ENCODE assay signal across 8 mouse cellular contexts in the genomic region with DNA sequence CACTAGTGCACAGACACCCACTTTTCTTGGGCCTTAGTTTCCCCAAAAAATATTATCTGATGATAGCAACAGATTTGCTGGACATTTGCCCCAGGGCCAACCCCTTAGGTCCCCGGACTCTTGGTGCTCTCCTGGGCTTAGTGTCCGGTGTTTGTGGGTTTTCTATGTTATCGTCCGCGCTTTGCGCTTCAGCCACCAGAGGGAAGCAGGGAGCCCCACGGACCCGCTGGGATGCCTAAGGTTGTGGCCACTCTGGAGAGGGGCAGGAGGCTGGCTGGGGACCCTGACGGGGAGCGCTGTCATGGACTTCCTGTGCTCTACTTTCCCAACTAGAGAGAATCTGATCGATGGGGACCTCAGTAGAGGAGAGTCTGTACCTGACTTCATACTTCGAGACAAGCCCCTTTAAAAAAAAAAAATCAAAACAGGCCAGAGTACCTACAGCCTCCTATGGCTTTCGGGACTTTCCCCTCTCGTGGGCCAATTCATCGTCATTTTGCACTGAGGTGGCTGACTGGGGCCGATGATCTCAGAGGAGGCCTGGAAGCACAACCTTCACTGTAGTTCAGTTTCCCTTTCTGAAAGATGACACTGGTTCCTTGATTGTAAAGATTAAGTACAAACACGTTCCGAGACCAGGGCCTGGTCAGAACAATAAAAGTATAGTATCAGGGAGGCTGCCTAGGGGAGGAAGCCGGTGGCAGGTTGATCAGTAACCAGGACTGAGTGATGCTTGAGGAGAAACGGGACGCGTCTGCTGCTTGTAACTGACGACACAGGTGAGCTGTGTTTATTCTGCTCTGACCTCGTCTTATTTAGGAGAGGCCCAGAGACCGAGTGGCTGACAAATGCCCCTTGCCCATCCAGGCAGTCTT. TPM values are rescaled to one million over a fixed set of nuclear protein-coding genes. Genes with fewer than 3 reads are reported as not detected.
DNase-seq lines count a peak whose midpoint lies in the region; ATAC-seq and TF ChIP-seq lines count a peak whose summit lies in the region.

No protein-coding gene starts in this region.

- H3K36me3 ChIP-seq in C2C12 (ENCODE audit: control insufficient read depth, insufficient read depth) (peaks cover 14% of the 10 kb centered on the region), myocyte (ENCODE audit: control insufficient read depth, insufficient read depth) (no peaks in the 10 kb centered on the region)
- peaks cover 16% of the 10 kb centered on the region for H3K36me3 ChIP-seq in heart, embryonic 14.5 days (ENCODE audit: control insufficient read depth, insufficient read depth, low read length)
- H3K36me3 ChIP-seq in liver, embryonic 11.5 days (ENCODE audit: control insufficient read depth, insufficient read depth, low read length), result peaks cover 7% of the 10 kb centered on the region; the same call in 1 of the 2 replicates

- no peaks in the 10 kb centered on the region for H3K79me2 ChIP-seq in C2C12 (ENCODE audit: control insufficient read depth, insufficient read depth)
- H3K79me2 ChIP-seq in myocyte (ENCODE audit: control insufficient read depth, insufficient read depth), result no peaks in the 10 kb centered on the region

- H3K4me1 ChIP-seq in heart, embryonic 14.5 days (ENCODE audit: control insufficient read depth in 2 of 2, insufficient read depth in 2 of 2, low read length in 2 of 2), result peaks cover 34 to 50% of the 10 kb centered on the region in 2 experiments
- peaks cover 28% of the 10 kb centered on the region for H3K4me1 ChIP-seq in liver, embryonic 11.5 days (replicated peaks; ENCODE audit: control insufficient read depth, insufficient read depth, low read length)

- TF ChIP-seq CTCF in C2C12 (IDR thresholded peaks at IDR 0.05; ENCODE audit: control insufficient read depth, insufficient read depth, insufficient read length), result peak; percentile 59

- 38% methylated on average over 25 of the region's 25 CpGs for WGBS in heart, embryonic 14.5 days
- WGBS in liver, embryonic 11.5 days, result 29% methylated on average over 25 of the region's 25 CpGs

- H3K4me3 ChIP-seq in C2C12 (ENCODE audit: insufficient read depth, poor library complexity, severe bottlenecking) (peak overlapping the region; percentile 31), myocyte (peak overlapping the region; percentile 29)
- peak overlapping the region; percentile 61 to 62 for H3K4me3 ChIP-seq in heart, embryonic 14.5 days (ENCODE audit: control insufficient read depth in 1 of 2, insufficient read depth in 1 of 2, low read depth in 1 of 2, low read length in 2 of 2)
- peak overlapping the region; percentile 58 for H3K4me3 ChIP-seq in liver, embryonic 11.5 days (ENCODE audit: low read depth, low read length)

- H3ac ChIP-seq in C2C12 (ENCODE audit: control insufficient read depth, insufficient read length, low read depth), result no peak overlapping the region
- H3ac ChIP-seq in myocyte (ENCODE audit: control insufficient read depth, insufficient read length), result no peak overlapping the region

- ATAC-seq in erythroid progenitor cell, adult 5-6 weeks (replicated peaks; ENCODE audit: low FRiP score, poor library complexity, severe bottlenecking), result peak; percentile 83
- peak; percentile 37; the same call in 1 of the 2 replicates for ATAC-seq in heart, embryonic 14.5 days (ENCODE audit: insufficient number of reproducible peaks, insufficient read depth, low FRiP score, low read depth)
- ATAC-seq in liver, embryonic 11.5 days (replicated peaks; ENCODE audit: low FRiP score), result peak; percentile 78

- no peaks in the 10 kb centered on the region for H3K9me3 ChIP-seq in heart, embryonic 14.5 days (ENCODE audit: control insufficient read depth, low read length)
- H3K9me3 ChIP-seq in liver, embryonic 11.5 days (ENCODE audit: control insufficient read depth, low read length), result no peaks in the 10 kb centered on the region

- TF ChIP-seq POLR2A in myocyte (IDR thresholded peaks at IDR 0.05; ENCODE audit: insufficient read length, low read depth), result no peak

- peak overlapping the region; percentile 80 for H3K9ac ChIP-seq in heart, embryonic 14.5 days (ENCODE audit: low read length)
- peak overlapping the region; percentile 38 for H3K9ac ChIP-seq in liver, embryonic 11.5 days (ENCODE audit: low read depth, low read length)

- H3K27ac ChIP-seq in heart, embryonic 14.5 days (replicated peaks in 1 of 2; ENCODE audit: control insufficient read depth in 1 of 2, insufficient read depth in 1 of 2, low read depth in 2 of 2, low read length in 2 of 2), result peak overlapping the region; percentile 20 to 83
- peak overlapping the region; percentile 19; the same call in 1 of the 2 replicates for H3K27ac ChIP-seq in liver, embryonic 11.5 days (ENCODE audit: low read depth, low read length)

- peak overlapping the region; percentile 99 for H3K4me2 ChIP-seq in heart, embryonic 14.5 days (ENCODE audit: low read length)
- peak overlapping the region; percentile 95 for H3K4me2 ChIP-seq in liver, embryonic 11.5 days
- peak overlapping the region; percentile 100 for H3K4me2 ChIP-seq in myocyte (ENCODE audit: low read depth)

- no peaks in the 10 kb centered on the region for H3K27me3 ChIP-seq in C2C12 (ENCODE audit: control insufficient read depth, insufficient read depth, insufficient read length)
- H3K27me3 ChIP-seq in heart, embryonic 14.5 days (ENCODE audit: control insufficient read depth, insufficient read depth, low read length), result no peaks in the 10 kb centered on the region
- H3K27me3 ChIP-seq in liver, embryonic 11.5 days (replicated peaks; ENCODE audit: control insufficient read depth, insufficient read depth, low read length), result peaks cover 17% of the 10 kb centered on the region
- H3K27me3 ChIP-seq in myocyte (ENCODE audit: control insufficient read depth, insufficient read depth, insufficient read length), result no peaks in the 10 kb centered on the region

- peak; percentile 76 for DNase-seq in brain, adult 2 months (ENCODE audit: low read depth, low spot score)
- peak; percentile 89 for DNase-seq in kidney, postnatal 10 days
- DNase-seq in liver, embryonic 11.5 days (ENCODE audit: low spot score), result peak; percentile 78
- peak; percentile 52 to 66 for DNase-seq in spleen, postnatal 36 days (ENCODE audit: low spot score in 2 of 2)

- no peaks in the 10 kb centered on the region for H3K79me3 ChIP-seq in C2C12 (ENCODE audit: low read depth)

TF ChIP-seq in C2C12, 6 proteins besides CTCF, POLR2A, EP300 and RAD21:
- TF ChIP-seq CEBPB (IDR thresholded peaks at IDR 0.05; ENCODE audit: low read depth) (no peak), MAX (IDR thresholded peaks at IDR 0.05) (no peak), MYOG (IDR thresholded peaks at IDR 0.05; ENCODE audit: control insufficient read depth, extremely low read depth, insufficient read length) (no peak), USF1 (IDR thresholded peaks at IDR 0.05; ENCODE audit: low read depth) (no peak), MYOD1 (IDR thresholded peaks at IDR 0.05; ENCODE audit: control insufficient read depth, insufficient read length, low read depth) (no peak), FOSL1 (IDR thresholded peaks at IDR 0.05; ENCODE audit: insufficient read depth, low read length, poor library complexity, severe bottlenecking) (no peak)
TF ChIP-seq in C2C12: peak in this region for 0.

TF ChIP-seq in myocyte, 11 proteins besides CTCF, POLR2A, EP300 and RAD21:
- TF ChIP-seq E2F4 (IDR thresholded peaks at IDR 0.05; ENCODE audit: insufficient read depth) (no peak), MAX (IDR thresholded peaks at IDR 0.05; ENCODE audit: low read depth) (no peak), POLR2AphosphoS2 (IDR thresholded peaks at IDR 0.05; ENCODE audit: insufficient read length, low read depth) (no peak), CEBPB (IDR thresholded peaks at IDR 0.05; ENCODE audit: insufficient read depth, poor library complexity, severe bottlenecking) (no peak), TCF3 (IDR thresholded peaks at IDR 0.05; ENCODE audit: insufficient read length, low read depth) (no peak), USF1 (IDR thresholded peaks at IDR 0.05; ENCODE audit: low read depth) (no peak), MYOD1 (IDR thresholded peaks at IDR 0.05; ENCODE audit: control insufficient read depth in 1 of 3, insufficient read length in 2 of 3, low read depth in 2 of 3) (no peak), MYOG (IDR thresholded peaks at IDR 0.05; ENCODE audit: control insufficient read depth in 1 of 3, insufficient read depth in 1 of 3, insufficient read length in 2 of 3, low read depth in 2 of 3) (no peak)

RNA-seq across cellular contexts. Expression of a gene that starts 0.7 kb away (rescaled TPM):
- polyA plus RNA-seq in C2C12 (2012; fragmentation: generic; extraction: Trizol) (0.16 TPM), myocyte (2012; fragmentation: generic; extraction: Trizol) (0.04 TPM)
- not detected in 2 replicates for total RNA-seq in erythroid progenitor cell, adult 5-6 weeks (2015; ENCODE audit: low replicate concordance)
- total RNA-seq in erythroid progenitor cell, adult 5-6 weeks (2017; ENCODE audit: low replicate concordance), result not detected in 2 replicates
- polyA plus RNA-seq in heart, embryonic 14.5 days (2014; fragmentation: Nextera tagmentation; extraction: Ambion mirVana), result 8.1 and 8.3 TPM in 2 replicates
- polyA plus RNA-seq in liver, embryonic 11.5 days (2014; fragmentation: Nextera tagmentation; extraction: Ambion mirVana), result 1.6 and 2.0 TPM in 2 replicates

RNA-seq across cellular contexts. Expression of a gene that starts 17.5 kb away (rescaled TPM):
- polyA plus RNA-seq in C2C12 (2012; fragmentation: generic; extraction: Trizol) (38.9 TPM), myocyte (2012; fragmentation: generic; extraction: Trizol) (41.6 TPM)
- total RNA-seq in erythroid progenitor cell, adult 5-6 weeks (2015; ENCODE audit: low replicate concordance), result 12.2 and 13.3 TPM in 2 replicates
- 9.6 and 13.5 TPM in 2 replicates for total RNA-seq in erythroid progenitor cell, adult 5-6 weeks (2017; ENCODE audit: low replicate concordance)
- polyA plus RNA-seq in heart, embryonic 14.5 days (2014; fragmentation: Nextera tagmentation; extraction: Ambion mirVana), result 46.7 and 47.6 TPM in 2 replicates
- 42.9 and 44.6 TPM in 2 replicates for polyA plus RNA-seq in liver, embryonic 11.5 days (2014; fragmentation: Nextera tagmentation; extraction: Ambion mirVana)

Comparison
In these comparisons a context has a peak if more than half of its experiments do, and no peak if none do; other contexts are left out.
1. Peak in every context shown above with its lines: DNase-seq, ATAC-seq, H3K4me3 ChIP-seq and H3K27ac ChIP-seq.